Mouse (Mus musculus): Measurements from ENCODE around the gene Gpr161.

GRCm38 (mm10) chr1:165321393-165321861 lies 25.8 kb downstream of the Gpr161 start:
- no peak for TF ChIP-seq CTCF (IDR thresholded peaks at IDR 0.05; ENCODE audit: borderline replicate concordance, insufficient read depth, low read length)
- no peak for TF ChIP-seq POLR2A (IDR thresholded peaks at IDR 0.05; ENCODE audit: low read depth, low read length)

Measured in embryonic fibroblast, embryonic 13.5 days (primary cell).